Mouse (Mus musculus) CH12.LX (cell line): ENCODE measurements at regions not wholly inside any gene's neighbourhood (a gene's known extent, or its start where the extent isn't known, plus 50 kb on each side); places are given as distances from the start of the nearest gene placed in this dataset.

Experiments
- CTCF ChIP-seq, 2 experiments: IDR thresholded peaks in 1 of 2; conservative IDR thresholded peaks in 1 of 2; 2 replicates each; pipeline ENCODE4 v1.5.1; 2011 to 2012; ENCODE audit warnings: low read depth in 2 of 2, low read length in 2 of 2, improper control_type of control experiment in 1 of 2, inconsistent platforms in 1 of 2, mild to moderate bottlenecking in 1 of 2, moderate library complexity in 1 of 2
- EP300 ChIP-seq: IDR thresholded peaks from 2 replicates; pipeline ENCODE4 v1.6.1; 2011; ENCODE audit warnings: low read length, improper control_type of control experiment
- GABPA ChIP-seq: IDR thresholded peaks from 2 replicates; pipeline ENCODE4 v1.6.1; 2012; ENCODE audit warnings: low read depth, low read length, improper control_type of control experiment, inconsistent platforms; ENCODE audit not compliant: insufficient replicate concordance
- USF2 ChIP-seq: conservative IDR thresholded peaks from 2 replicates; pipeline ENCODE4 v1.6.1; 2011; ENCODE audit warnings: low read depth, low read length, improper control_type of control experiment

GRCm38 (mm10) chr19:20241266-20241665 lies 149.5 kb downstream of the Anxa1 start:
- no peak for TF ChIP-seq GABPA
- TF ChIP-seq USF2, result no peak
- TF ChIP-seq CTCF (conservative IDR thresholded peaks at IDR 0.05 in 1 of 2, IDR thresholded peaks at IDR 0.05 in 1 of 2; ENCODE audit: low read depth in 2 of 2, low read length in 2 of 2), result no peak
- no peak for TF ChIP-seq EP300
